Mouse (Mus musculus): ENCODE results near the gene Ccr8.

The Ccr8 gene

GRCm38 (mm10) chr9:120133755-120134475 lies 42.0 kb downstream of the Ccr8 start:
- no peak for DNase-seq

GRCm38 (mm10) chr9:120134529-120135160 lies 42.7 kb downstream of the Ccr8 start:
- DNase-seq, result no peak

GRCm38 (mm10) chr9:120135454-120135853 lies 43.5 kb downstream of the Ccr8 start:
- no peak for DNase-seq

GRCm38 (mm10) chr9:120140652-120141051 lies 48.7 kb downstream of the Ccr8 start:
- peak; percentile 88 to 90 for DNase-seq

GRCm38 (mm10) chr9:120144474-120144873 lies 52.6 kb downstream of the Ccr8 start:
- no peak for DNase-seq

Data from kidney, postnatal 4 days (tissue).